Comparison of ENCODE assay signal across 16 mouse cellular contexts in the genomic region with DNA sequence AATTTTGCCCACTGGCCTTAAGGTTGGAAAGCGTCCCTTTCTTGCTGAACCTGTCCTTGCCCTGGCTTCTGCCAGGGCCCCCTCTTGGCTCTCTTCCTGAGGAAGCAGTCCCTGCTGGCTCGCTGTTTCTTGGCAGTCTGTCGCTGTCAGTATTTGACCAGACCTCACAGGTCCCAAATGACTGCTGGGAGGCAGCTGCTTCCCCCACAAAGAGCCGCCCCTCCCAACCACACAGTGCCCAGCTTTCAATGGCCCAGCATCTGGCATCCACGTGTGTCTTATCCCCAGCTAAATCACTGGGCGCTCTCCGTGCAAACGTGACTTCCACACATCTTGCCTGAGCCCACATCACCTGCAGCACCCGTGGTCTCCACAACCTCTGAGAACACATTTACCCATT.
A peak's percentile ranks its signal among the peaks of the same experiment; 100 is the strongest.
DNase-seq lines count a peak whose midpoint lies in the region; ATAC-seq and TF ChIP-seq lines count a peak whose summit lies in the region.
"Had no signal": no experiment of that assay in that cellular context is flagged by ENCODE, and none has a peak within 500 bp of the region (broad histone marks: within the 10 kb centered on the region; RNA-seq: fewer than 3 reads in every experiment).

No protein-coding gene starts in this region.

- no peaks in the 10 kb centered on the region for H3K4me1 ChIP-seq in forebrain, embryonic 13.5 days
- H3K4me1 ChIP-seq in forebrain, embryonic 11.5 days (replicated peaks; ENCODE audit: control insufficient read depth, insufficient read depth, low read length): no peaks in the 10 kb centered on the region
- no peaks in the 10 kb centered on the region for H3K4me1 ChIP-seq in midbrain, embryonic 14.5 days (ENCODE audit: control insufficient read depth, insufficient read depth, low read length)
- no peaks in the 10 kb centered on the region for H3K4me1 ChIP-seq in midbrain, embryonic 16.5 days (ENCODE audit: control insufficient read depth, insufficient read depth, low read length)
- no peaks in the 10 kb centered on the region for H3K4me1 ChIP-seq in hindbrain, postnatal 0 days (ENCODE audit: insufficient read depth, low read length)
- no peaks in the 10 kb centered on the region for H3K4me1 ChIP-seq in neural tube, embryonic 14.5 days (ENCODE audit: control insufficient read depth, insufficient read depth, low read length)

- no peak for TF ChIP-seq CTCF in hindbrain, postnatal 0 days (IDR thresholded peaks at IDR 0.05; ENCODE audit: low read depth)

- ATAC-seq in forebrain, embryonic 13.5 days: peak; percentile 61; the same call in 1 of the 2 replicates
- no peak for ATAC-seq in forebrain, embryonic 11.5 days (replicated peaks; ENCODE audit: low FRiP score)
- peak; percentile 62; the same call in 1 of the 2 replicates for ATAC-seq in midbrain, embryonic 14.5 days (ENCODE audit: low FRiP score, low TSS enrichment)
- no peak for ATAC-seq in midbrain, embryonic 16.5 days
- peak; percentile 49; the same call in 1 of the 2 replicates for ATAC-seq in hindbrain, postnatal 0 days
- peak; percentile 56; the same call in 1 of the 2 replicates for ATAC-seq in neural tube, embryonic 14.5 days (ENCODE audit: low read depth)
- ATAC-seq in erythroblast, adult 5-6 weeks (replicated peaks; ENCODE audit: low FRiP score, poor library complexity, severe bottlenecking): no peak

- H3K9me3 ChIP-seq in forebrain, embryonic 13.5 days (replicated peaks): no peaks in the 10 kb centered on the region
- H3K9me3 ChIP-seq in forebrain, embryonic 11.5 days (ENCODE audit: control insufficient read depth, low read length): no peaks in the 10 kb centered on the region
- no peaks in the 10 kb centered on the region for H3K9me3 ChIP-seq in midbrain, embryonic 14.5 days (ENCODE audit: control insufficient read depth, low read length)
- H3K9me3 ChIP-seq in midbrain, embryonic 16.5 days (replicated peaks; ENCODE audit: control insufficient read depth, low read length, poor library complexity, severe bottlenecking): no peaks in the 10 kb centered on the region
- H3K9me3 ChIP-seq in hindbrain, postnatal 0 days (ENCODE audit: low read length): no peaks in the 10 kb centered on the region
- no peaks in the 10 kb centered on the region for H3K9me3 ChIP-seq in neural tube, embryonic 14.5 days (ENCODE audit: control insufficient read depth, low read length)
- H3K9me3 ChIP-seq: heart, embryonic 10.5 days had no signal

- no peaks in the 10 kb centered on the region for H3K36me3 ChIP-seq in forebrain, embryonic 13.5 days (ENCODE audit: poor library complexity, severe bottlenecking)
- H3K36me3 ChIP-seq in forebrain, embryonic 11.5 days (ENCODE audit: control insufficient read depth, insufficient read depth, low read length): no peaks in the 10 kb centered on the region
- H3K36me3 ChIP-seq in midbrain, embryonic 14.5 days (ENCODE audit: control insufficient read depth, insufficient read depth, low read length): no peaks in the 10 kb centered on the region
- no peaks in the 10 kb centered on the region for H3K36me3 ChIP-seq in midbrain, embryonic 16.5 days (ENCODE audit: control insufficient read depth, insufficient read depth, low read length)
- H3K36me3 ChIP-seq in hindbrain, postnatal 0 days (ENCODE audit: insufficient read depth, low read length): no peaks in the 10 kb centered on the region
- no peaks in the 10 kb centered on the region for H3K36me3 ChIP-seq in neural tube, embryonic 14.5 days (ENCODE audit: control insufficient read depth, insufficient read depth, low read length)
- H3K36me3 ChIP-seq: heart, embryonic 10.5 days had no signal

- no peak overlapping the region for H3K27ac ChIP-seq in forebrain, embryonic 13.5 days
- no peak overlapping the region for H3K27ac ChIP-seq in forebrain, embryonic 11.5 days (ENCODE audit: low read depth, low read length)
- 0 out of 2 replicates have a peak overlapping the region, but pooled peaks have one; percentile 20 for H3K27ac ChIP-seq in midbrain, embryonic 14.5 days (replicated peaks; ENCODE audit: low read depth, low read length)
- H3K27ac ChIP-seq in midbrain, embryonic 16.5 days (ENCODE audit: low read length): no peak overlapping the region
- no peak overlapping the region for H3K27ac ChIP-seq in hindbrain, postnatal 0 days
- no peak overlapping the region for H3K27ac ChIP-seq in neural tube, embryonic 14.5 days (ENCODE audit: low read depth, low read length)
- H3K27ac ChIP-seq: heart, embryonic 10.5 days; layer of hippocampus, adult 2 months had no signal

- WGBS in forebrain, embryonic 13.5 days: 57% methylated on average over 9 of the region's 9 CpGs
- WGBS in forebrain, embryonic 11.5 days: 65% methylated on average over 9 of the region's 9 CpGs
- 33% methylated on average over 9 of the region's 9 CpGs for WGBS in midbrain, embryonic 14.5 days
- 35% methylated on average over 9 of the region's 9 CpGs for WGBS in midbrain, embryonic 16.5 days
- 38% methylated on average over 9 of the region's 9 CpGs for WGBS in hindbrain, postnatal 0 days
- 36% methylated on average over 9 of the region's 9 CpGs for WGBS in neural tube, embryonic 14.5 days

- H3K4me2 ChIP-seq in forebrain, embryonic 13.5 days: no peak overlapping the region
- H3K4me2 ChIP-seq in forebrain, embryonic 11.5 days (ENCODE audit: low read depth, low read length, severe bottlenecking): no peak overlapping the region
- no peak overlapping the region for H3K4me2 ChIP-seq in midbrain, embryonic 14.5 days (ENCODE audit: low read length)
- H3K4me2 ChIP-seq in midbrain, embryonic 16.5 days (ENCODE audit: low read length): no peak overlapping the region
- no peak overlapping the region for H3K4me2 ChIP-seq in hindbrain, postnatal 0 days (ENCODE audit: low read depth, low read length)
- no peak overlapping the region for H3K4me2 ChIP-seq in neural tube, embryonic 14.5 days (ENCODE audit: low read depth, low read length)

- H3K27me3 ChIP-seq in forebrain, embryonic 13.5 days: peaks cover 12% of the 10 kb centered on the region
- H3K27me3 ChIP-seq in forebrain, embryonic 11.5 days (ENCODE audit: control insufficient read depth, insufficient read depth, low read length): peaks cover 3% of the 10 kb centered on the region; the same call in 1 of the 2 replicates
- H3K27me3 ChIP-seq in midbrain, embryonic 14.5 days (ENCODE audit: control insufficient read depth, insufficient read depth, low read length): no peaks in the 10 kb centered on the region
- H3K27me3 ChIP-seq in midbrain, embryonic 16.5 days (ENCODE audit: control insufficient read depth, insufficient read depth, low read depth, low read length): no peaks in the 10 kb centered on the region
- no peaks in the 10 kb centered on the region; the same call in 1 of the 2 replicates for H3K27me3 ChIP-seq in hindbrain, postnatal 0 days (ENCODE audit: insufficient read depth, low read length)
- no peaks in the 10 kb centered on the region for H3K27me3 ChIP-seq in neural tube, embryonic 14.5 days (ENCODE audit: control insufficient read depth, insufficient read depth, low read length)

- no peak overlapping the region for H3K4me3 ChIP-seq in forebrain, embryonic 13.5 days
- no peak overlapping the region for H3K4me3 ChIP-seq in forebrain, embryonic 11.5 days (ENCODE audit: low read depth, low read length)
- no peak overlapping the region for H3K4me3 ChIP-seq in midbrain, embryonic 14.5 days (replicated peaks; ENCODE audit: low read depth, low read length)
- no peak overlapping the region for H3K4me3 ChIP-seq in midbrain, embryonic 16.5 days (ENCODE audit: low read depth, low read length)
- H3K4me3 ChIP-seq in hindbrain, postnatal 0 days (ENCODE audit: low read length): no peak overlapping the region
- H3K4me3 ChIP-seq in neural tube, embryonic 14.5 days (ENCODE audit: low read depth, low read length): no peak overlapping the region
- H3K4me3 ChIP-seq: heart, embryonic 10.5 days; layer of hippocampus, adult 2 months had no signal

- no peak for DNase-seq in forebrain, embryonic 11.5 days (ENCODE audit: low spot score)
- peak; percentile 56 for DNase-seq in midbrain, embryonic 14.5 days
- peak; percentile 54 for DNase-seq in hindbrain, postnatal 0 days (ENCODE audit: low spot score)
- no peak for DNase-seq in adrenal gland, adult 18-20 months (ENCODE audit: low spot score in 2 of 2)
- DNase-seq: B cell, adult 2 months; cerebellum, adult 9-10 months; gastrocnemius, postnatal 14 days; heart, postnatal 36 days; kidney, adult 9 months; right cerebral cortex, postnatal 4 days had no signal

- H3K9ac ChIP-seq in forebrain, embryonic 13.5 days: no peak overlapping the region
- H3K9ac ChIP-seq in forebrain, embryonic 11.5 days (ENCODE audit: low read length): no peak overlapping the region
- H3K9ac ChIP-seq in midbrain, embryonic 14.5 days (replicated peaks; ENCODE audit: low read length): no peak overlapping the region
- H3K9ac ChIP-seq in midbrain, embryonic 16.5 days (ENCODE audit: low read depth, low read length): no peak overlapping the region
- no peak overlapping the region for H3K9ac ChIP-seq in hindbrain, postnatal 0 days (replicated peaks; ENCODE audit: low read length)
- H3K9ac ChIP-seq in neural tube, embryonic 14.5 days (replicated peaks; ENCODE audit: low read depth, low read length): no peak overlapping the region

Comparison
In these comparisons a context has a peak if more than half of its experiments do, and no peak if none do; other contexts are left out.
1. ATAC-seq: peak in forebrain, embryonic 13.5 days (single experiment), midbrain, embryonic 14.5 days (single experiment), hindbrain, postnatal 0 days (single experiment) and neural tube, embryonic 14.5 days (single experiment); none in forebrain, embryonic 11.5 days (single experiment), midbrain, embryonic 16.5 days (single experiment) and erythroblast, adult 5-6 weeks (single experiment).
2. DNase-seq: peak in midbrain, embryonic 14.5 days (single experiment) and hindbrain, postnatal 0 days (single experiment); none in forebrain, embryonic 11.5 days (single experiment) and adrenal gland, adult 18-20 months (0 of 2).